Mouse (Mus musculus): Measurements from ENCODE around the gene Socs5. TPM values are rescaled to one million over a fixed set of nuclear protein-coding genes. Genes with fewer than 3 reads are reported as not detected.

The Socs5 gene
- polyA plus RNA-seq, 1 experiment from 2014 or later = 8.7 TPM

DNA sequence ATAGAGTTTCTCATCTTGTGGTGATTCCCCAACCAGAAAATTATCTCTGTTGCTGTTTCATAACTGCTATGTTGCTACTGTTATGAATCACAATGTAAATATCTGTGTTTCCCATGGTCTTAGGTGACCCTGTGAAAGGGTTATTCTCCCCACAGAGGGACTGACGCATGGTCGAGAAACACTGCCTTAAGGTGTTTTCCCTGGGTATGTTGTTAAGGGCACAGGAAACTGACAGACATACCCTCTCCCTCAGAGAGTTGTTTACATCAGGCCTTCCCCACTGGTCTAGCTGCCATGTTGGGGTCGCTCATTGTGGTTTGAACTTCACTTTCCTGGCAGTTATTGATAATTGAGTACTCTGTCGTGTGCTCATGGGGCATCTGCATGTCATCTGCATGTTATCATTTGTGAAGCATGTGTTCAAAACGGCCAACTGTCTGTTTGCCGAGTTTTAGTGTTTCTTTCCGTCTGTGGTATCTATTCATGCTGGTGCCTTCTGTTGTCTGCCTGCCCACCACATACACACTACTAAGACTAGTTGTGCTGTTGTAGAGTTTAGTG, 11.6 kb downstream of the Socs5 start:
- WGBS = 76% methylated on average over 7 of the region's 7 CpGs
- H3K9ac ChIP-seq (ENCODE audit: low read length) = no peak overlapping the region
- no peaks in the 10 kb centered on the region for H3K4me1 ChIP-seq (ENCODE audit: control insufficient read depth, insufficient read depth, low read length)
- H3K4me2 ChIP-seq (ENCODE audit: low read depth, low read length) = no peak overlapping the region
- H3K9me3 ChIP-seq (replicated peaks; ENCODE audit: control insufficient read depth, low read length) = no peaks in the 10 kb centered on the region
- H3K36me3 ChIP-seq (ENCODE audit: control insufficient read depth, insufficient read depth, low read length) = peaks cover 4% of the 10 kb centered on the region; the same call in 1 of the 2 replicates
- H3K27ac ChIP-seq (ENCODE audit: low read length) = no peak overlapping the region
- no peaks in the 10 kb centered on the region for H3K27me3 ChIP-seq (ENCODE audit: control insufficient read depth, insufficient read depth, low read length)
- no peak overlapping the region for H3K4me3 ChIP-seq (replicated peaks; ENCODE audit: low read length)
- no peak for ATAC-seq (ENCODE audit: insufficient read depth, low FRiP score)

DNA sequence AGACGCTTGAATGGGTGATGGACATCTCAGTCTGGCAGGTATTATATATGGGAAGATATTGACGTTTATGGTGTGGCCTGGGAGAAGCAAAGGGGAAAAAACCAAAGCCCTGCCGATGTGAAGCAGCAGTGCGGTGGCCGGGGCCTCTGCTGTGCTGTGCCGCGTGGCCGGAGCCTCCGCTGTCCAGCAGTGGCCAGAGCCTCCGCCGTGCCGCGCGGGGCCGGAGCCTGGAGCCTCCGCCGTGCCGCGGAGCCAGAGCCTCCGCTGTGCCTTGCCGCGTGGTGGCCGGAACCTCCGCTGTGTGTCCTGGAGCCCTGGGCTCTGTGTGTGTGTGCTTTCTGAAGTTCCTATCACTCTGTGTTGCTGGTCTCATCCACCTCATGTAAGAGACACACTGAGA, 17.9 kb downstream of the Socs5 start:
- Histone ChIP-seq H3K4me3 (replicated peaks; ENCODE audit: low read length) (peak overlapping the region; percentile 17; the same call in 1 of the 2 replicates), H3K4me2 (ENCODE audit: low read depth, low read length) (peak overlapping the region; percentile 34), H3K9ac (ENCODE audit: low read length) (0 out of 2 replicates have a peak overlapping the region, but pooled peaks have one; percentile 19), H3K9me3 (replicated peaks; ENCODE audit: control insufficient read depth, low read length) (no peaks in the 10 kb centered on the region), H3K27ac (ENCODE audit: low read length) (no peak overlapping the region), H3K27me3 (ENCODE audit: control insufficient read depth, insufficient read depth, low read length) (no peaks in the 10 kb centered on the region), H3K36me3 (ENCODE audit: control insufficient read depth, insufficient read depth, low read length) (peaks cover 4% of the 10 kb centered on the region; the same call in 1 of the 2 replicates), H3K4me1 (ENCODE audit: control insufficient read depth, insufficient read depth, low read length) (peaks cover 8% of the 10 kb centered on the region)
- peak; percentile 33; the same call in 1 of the 2 replicates for ATAC-seq (ENCODE audit: insufficient read depth, low FRiP score)
- 53% methylated on average over 24 of the region's 24 CpGs for WGBS

DNA sequence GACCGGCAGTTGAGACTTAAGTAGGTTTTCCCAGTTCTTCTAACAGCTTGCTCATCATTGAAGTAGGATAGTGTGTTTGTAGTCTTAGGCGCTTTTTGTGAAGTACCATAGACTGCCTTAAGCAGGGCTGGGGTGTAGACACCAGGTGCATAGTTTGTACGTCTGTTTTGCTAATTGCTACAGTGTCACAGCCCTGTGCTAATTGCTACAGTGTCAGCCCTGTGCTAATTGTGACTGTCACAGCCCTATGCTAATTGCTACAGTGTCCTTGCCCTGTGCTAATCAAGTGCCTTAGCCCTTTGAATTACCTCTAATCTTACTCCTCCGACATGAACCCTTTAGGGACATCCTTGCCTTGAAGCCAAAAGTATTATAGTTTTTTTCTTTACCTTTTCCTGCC, 24.8 kb downstream of the Socs5 start:
- ATAC-seq (ENCODE audit: insufficient read depth, low FRiP score) = no peak
- Histone ChIP-seq H3K4me1 (ENCODE audit: control insufficient read depth, insufficient read depth, low read length) (no peaks in the 10 kb centered on the region; the same call in 1 of the 2 replicates), H3K36me3 (ENCODE audit: control insufficient read depth, insufficient read depth, low read length) (no peaks in the 10 kb centered on the region; the same call in 1 of the 2 replicates), H3K9me3 (replicated peaks; ENCODE audit: control insufficient read depth, low read length) (no peaks in the 10 kb centered on the region), H3K9ac (ENCODE audit: low read length) (no peak overlapping the region), H3K27me3 (ENCODE audit: control insufficient read depth, insufficient read depth, low read length) (no peaks in the 10 kb centered on the region), H3K4me3 (replicated peaks; ENCODE audit: low read length) (no peak overlapping the region), H3K27ac (ENCODE audit: low read length) (no peak overlapping the region), H3K4me2 (ENCODE audit: low read depth, low read length) (no peak overlapping the region)
- 88% methylated on average over 4 of the region's 4 CpGs for WGBS

DNA sequence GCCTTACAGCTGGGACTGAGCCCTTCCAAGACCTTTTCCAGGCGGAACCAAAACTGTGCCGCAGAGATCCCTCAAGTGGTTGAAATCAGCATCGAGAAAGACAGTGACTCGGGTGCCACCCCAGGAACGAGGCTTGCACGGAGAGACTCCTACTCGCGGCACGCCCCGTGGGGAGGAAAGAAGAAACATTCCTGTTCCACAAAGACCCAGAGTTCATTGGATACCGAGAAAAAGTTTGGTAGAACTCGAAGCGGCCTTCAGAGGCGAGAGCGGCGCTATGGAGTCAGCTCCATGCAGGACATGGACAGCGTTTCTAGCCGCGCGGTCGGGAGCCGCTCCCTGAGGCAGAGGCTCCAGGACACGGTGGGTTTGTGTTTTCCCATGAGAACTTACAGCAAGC, 26.3 kb downstream of the Socs5 start:
- Histone ChIP-seq H3K27me3 (ENCODE audit: control insufficient read depth, insufficient read depth, low read length) (no peaks in the 10 kb centered on the region), H3K4me1 (ENCODE audit: control insufficient read depth, insufficient read depth, low read length) (no peaks in the 10 kb centered on the region), H3K9ac (ENCODE audit: low read length) (no peak overlapping the region), H3K4me3 (replicated peaks; ENCODE audit: low read length) (no peak overlapping the region), H3K9me3 (replicated peaks; ENCODE audit: control insufficient read depth, low read length) (no peaks in the 10 kb centered on the region), H3K27ac (ENCODE audit: low read length) (no peak overlapping the region), H3K36me3 (ENCODE audit: control insufficient read depth, insufficient read depth, low read length) (no peaks in the 10 kb centered on the region; the same call in 1 of the 2 replicates), H3K4me2 (ENCODE audit: low read depth, low read length) (no peak overlapping the region)
- WGBS = 77% methylated on average over 23 of the region's 23 CpGs
- ATAC-seq (ENCODE audit: insufficient read depth, low FRiP score) = no peak

DNA sequence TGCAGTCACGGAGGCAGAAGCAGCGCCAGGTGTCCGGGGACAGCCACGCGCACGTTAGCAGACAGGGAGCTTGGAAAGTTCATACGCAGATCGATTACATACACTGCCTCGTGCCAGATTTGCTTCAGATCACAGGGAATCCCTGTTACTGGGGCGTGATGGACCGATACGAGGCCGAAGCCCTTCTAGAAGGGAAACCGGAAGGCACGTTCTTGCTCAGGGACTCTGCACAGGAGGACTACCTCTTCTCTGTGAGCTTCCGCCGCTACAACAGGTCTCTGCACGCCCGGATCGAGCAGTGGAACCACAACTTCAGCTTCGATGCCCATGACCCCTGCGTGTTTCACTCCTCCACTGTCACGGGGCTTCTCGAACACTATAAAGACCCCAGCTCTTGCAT, 27.2 kb downstream of the Socs5 start:
- ATAC-seq (ENCODE audit: insufficient read depth, low FRiP score) = no peak
- H3K4me1 ChIP-seq (ENCODE audit: control insufficient read depth, insufficient read depth, low read length) = no peaks in the 10 kb centered on the region
- no peak overlapping the region for H3K9ac ChIP-seq (ENCODE audit: low read length)
- no peaks in the 10 kb centered on the region for H3K27me3 ChIP-seq (ENCODE audit: control insufficient read depth, insufficient read depth, low read length)
- no peak overlapping the region for H3K4me2 ChIP-seq (ENCODE audit: low read depth, low read length)
- 94% methylated on average over 24 of the region's 24 CpGs for WGBS
- no peaks in the 10 kb centered on the region for H3K9me3 ChIP-seq (replicated peaks; ENCODE audit: control insufficient read depth, low read length)
- no peaks in the 10 kb centered on the region; the same call in 1 of the 2 replicates for H3K36me3 ChIP-seq (ENCODE audit: control insufficient read depth, insufficient read depth, low read length)
- no peak overlapping the region for H3K27ac ChIP-seq (ENCODE audit: low read length)
- no peak overlapping the region for H3K4me3 ChIP-seq (replicated peaks; ENCODE audit: low read length)

DNA sequence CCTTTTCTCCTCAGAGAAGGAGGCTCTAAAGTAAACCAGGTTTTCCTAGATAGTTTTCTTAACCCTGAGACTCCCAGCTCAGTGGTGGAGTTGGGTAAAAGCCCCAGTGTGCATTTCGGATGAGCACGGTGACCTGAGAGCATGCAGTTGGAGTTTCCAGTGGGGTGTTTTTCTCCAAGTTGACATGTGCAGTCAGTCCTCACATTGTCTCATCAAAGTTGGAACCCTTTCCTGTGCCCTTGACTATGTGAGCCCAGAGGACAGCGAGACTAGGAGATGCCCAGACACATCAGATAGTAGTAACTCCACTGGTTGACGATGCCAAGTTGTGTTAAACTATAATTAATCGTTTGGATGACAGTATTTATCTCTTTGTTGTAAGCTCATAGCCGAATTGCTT, 28.3 kb downstream of the Socs5 start:
- no peak for ATAC-seq (ENCODE audit: insufficient read depth, low FRiP score)
- 76% methylated on average over 6 of the region's 6 CpGs for WGBS
- no peak overlapping the region for H3K4me3 ChIP-seq (replicated peaks; ENCODE audit: low read length)

DNA sequence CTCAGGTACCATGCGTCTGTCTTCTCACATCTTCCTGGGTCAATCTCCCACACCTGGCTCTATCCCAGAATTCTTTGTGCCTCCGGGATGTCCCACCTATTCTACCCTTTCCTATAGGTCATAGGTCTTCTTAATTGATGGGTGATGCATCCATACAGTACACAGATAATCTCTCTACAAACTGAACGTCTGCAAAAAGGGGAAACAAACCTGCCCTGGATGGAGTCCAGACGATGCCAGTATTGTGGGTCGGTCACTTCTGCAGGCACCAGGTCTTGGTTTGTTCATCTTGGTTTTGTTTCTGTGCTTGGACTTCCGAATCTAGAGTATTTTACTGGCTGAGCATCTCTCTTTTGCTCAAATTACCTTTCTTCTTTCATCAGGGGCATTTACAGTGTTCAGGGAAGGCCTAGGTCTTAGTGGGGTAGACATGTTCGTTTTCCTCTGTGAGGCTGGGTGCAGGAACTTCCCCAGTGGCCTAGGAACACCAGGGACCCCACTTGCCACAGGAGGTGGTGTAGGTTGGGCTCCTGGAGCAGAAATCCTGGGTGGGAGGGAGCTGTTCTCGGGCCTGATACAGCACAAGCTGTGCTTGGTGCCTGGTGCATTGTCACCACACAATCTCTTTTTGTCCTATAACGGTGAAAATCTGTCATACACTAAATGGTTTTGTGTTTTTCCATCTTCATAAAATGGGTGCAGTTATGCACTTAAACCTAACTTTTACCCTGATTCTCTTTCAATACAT, 33.9 kb downstream of the Socs5 start:
- Histone ChIP-seq H3K27me3 (ENCODE audit: control insufficient read depth, insufficient read depth, low read length) (no peaks in the 10 kb centered on the region), H3K4me3 (replicated peaks; ENCODE audit: low read length) (no peak overlapping the region), H3K4me2 (ENCODE audit: low read depth, low read length) (no peak overlapping the region), H3K36me3 (ENCODE audit: control insufficient read depth, insufficient read depth, low read length) (no peaks in the 10 kb centered on the region), H3K4me1 (ENCODE audit: control insufficient read depth, insufficient read depth, low read length) (0 out of 2 replicates have a peak, but pooled peaks cover 3% of the 10 kb centered on the region), H3K9me3 (replicated peaks; ENCODE audit: control insufficient read depth, low read length) (no peaks in the 10 kb centered on the region), H3K27ac (ENCODE audit: low read length) (no peak overlapping the region), H3K9ac (ENCODE audit: low read length) (no peak overlapping the region)
- 88% methylated on average over 9 of the region's 9 CpGs for WGBS
- ATAC-seq (ENCODE audit: insufficient read depth, low FRiP score) = no peak

More for the DNA sequence above, 28.3 kb downstream of the Socs5 start:
- no peaks in the 10 kb centered on the region for H3K9me3 ChIP-seq (replicated peaks; ENCODE audit: control insufficient read depth, low read length)
- H3K9ac ChIP-seq (ENCODE audit: low read length) = no peak overlapping the region
- no peaks in the 10 kb centered on the region for H3K4me1 ChIP-seq (ENCODE audit: control insufficient read depth, insufficient read depth, low read length)
- no peaks in the 10 kb centered on the region; the same call in 1 of the 2 replicates for H3K36me3 ChIP-seq (ENCODE audit: control insufficient read depth, insufficient read depth, low read length)
- no peak overlapping the region for H3K4me2 ChIP-seq (ENCODE audit: low read depth, low read length)
- H3K27ac ChIP-seq (ENCODE audit: low read length) = no peak overlapping the region
- no peaks in the 10 kb centered on the region for H3K27me3 ChIP-seq (ENCODE audit: control insufficient read depth, insufficient read depth, low read length)

DNA sequence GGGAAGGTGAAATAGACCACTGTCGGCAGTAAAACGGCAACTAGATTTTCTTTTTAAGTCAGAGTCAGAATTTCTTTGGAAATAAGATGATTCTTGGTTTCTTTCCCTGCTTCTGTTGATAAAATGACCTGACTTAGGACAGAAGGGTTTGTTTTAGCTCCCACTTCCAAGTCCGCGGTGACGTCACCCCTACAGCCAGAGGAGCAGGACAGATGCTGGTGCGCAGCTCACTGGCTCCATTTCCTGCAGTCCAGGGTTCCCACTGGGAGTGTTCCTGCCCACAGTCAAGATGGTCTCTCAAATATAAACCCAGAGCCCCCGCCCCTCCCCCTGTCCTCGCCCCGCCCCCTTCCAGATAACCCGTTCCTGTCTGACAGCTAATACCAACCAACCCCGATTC, 34.8 kb downstream of the Socs5 start:
- 39% methylated on average over 11 of the region's 11 CpGs for WGBS
- Histone ChIP-seq H3K27ac (ENCODE audit: low read length) (no peak overlapping the region; the same call in 1 of the 2 replicates), H3K36me3 (ENCODE audit: control insufficient read depth, insufficient read depth, low read length) (no peaks in the 10 kb centered on the region), H3K4me1 (ENCODE audit: control insufficient read depth, insufficient read depth, low read length) (0 out of 2 replicates have a peak, but pooled peaks cover 3% of the 10 kb centered on the region), H3K27me3 (ENCODE audit: control insufficient read depth, insufficient read depth, low read length) (no peaks in the 10 kb centered on the region), H3K9me3 (replicated peaks; ENCODE audit: control insufficient read depth, low read length) (no peaks in the 10 kb centered on the region), H3K4me3 (replicated peaks; ENCODE audit: low read length) (no peak overlapping the region), H3K4me2 (ENCODE audit: low read depth, low read length) (peak overlapping the region; percentile 41), H3K9ac (ENCODE audit: low read length) (no peak overlapping the region)
- ATAC-seq (ENCODE audit: insufficient read depth, low FRiP score) = peak; percentile 74; the same call in 1 of the 2 replicates

DNA sequence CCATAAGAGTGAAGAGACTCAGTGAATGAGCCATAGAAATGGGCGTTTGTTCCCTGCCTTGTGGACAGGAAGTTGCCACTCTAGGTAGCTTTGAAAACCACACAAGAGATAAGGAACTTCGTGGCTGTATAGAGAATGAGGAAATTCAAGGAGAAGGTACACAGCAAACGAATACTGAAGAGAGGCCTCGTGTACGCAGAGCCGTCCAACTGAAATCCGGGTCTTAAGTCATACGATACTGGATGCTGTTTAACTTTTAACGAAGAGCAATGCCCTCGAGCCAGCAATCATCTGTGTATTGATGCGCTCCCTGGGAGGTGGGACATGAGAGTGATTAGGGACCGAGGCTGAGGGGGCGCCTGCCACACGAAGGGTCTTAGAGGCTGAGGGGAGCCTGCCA, 35.7 kb downstream of the Socs5 start:
- H3K4me2 ChIP-seq (ENCODE audit: low read depth, low read length) = no peak overlapping the region
- H3K4me3 ChIP-seq (replicated peaks; ENCODE audit: low read length) = no peak overlapping the region
- no peaks in the 10 kb centered on the region for H3K27me3 ChIP-seq (ENCODE audit: control insufficient read depth, insufficient read depth, low read length)
- H3K36me3 ChIP-seq (ENCODE audit: control insufficient read depth, insufficient read depth, low read length) = no peaks in the 10 kb centered on the region
- 0 out of 2 replicates have a peak, but pooled peaks cover 3% of the 10 kb centered on the region for H3K4me1 ChIP-seq (ENCODE audit: control insufficient read depth, insufficient read depth, low read length)
- no peak overlapping the region for H3K27ac ChIP-seq (ENCODE audit: low read length)
- 60% methylated on average over 14 of the region's 14 CpGs for WGBS
- no peak for ATAC-seq (ENCODE audit: insufficient read depth, low FRiP score)
- no peak overlapping the region for H3K9ac ChIP-seq (ENCODE audit: low read length)
- no peaks in the 10 kb centered on the region for H3K9me3 ChIP-seq (replicated peaks; ENCODE audit: control insufficient read depth, low read length)

Data from stomach, embryonic 16.5 days (tissue).